12 mouse cellular contexts compared by ENCODE assay signal in genomic region chr6:84209736-84210434, GRCm38 (mm10).
DNase-seq lines count a peak whose midpoint lies in the region; ATAC-seq lines count a peak whose summit lies in the region.
"Had no signal": no experiment of that assay in that cellular context is flagged by ENCODE, and none has a peak within 500 bp of the region (broad histone marks: within the 10 kb centered on the region; RNA-seq: fewer than 3 reads in every experiment).

No protein-coding gene starts in this region.

- H3K4me2 ChIP-seq in hindbrain, embryonic 15.5 days, result no peak overlapping the region
- H3K4me2 ChIP-seq in hindbrain, embryonic 11.5 days (replicated peaks; ENCODE audit: low read depth, low read length), result no peak overlapping the region
- H3K4me2 ChIP-seq: forebrain, embryonic 13.5 days; midbrain, embryonic 13.5 days had no signal

- no peaks in the 10 kb centered on the region for H3K4me1 ChIP-seq in hindbrain, embryonic 15.5 days (replicated peaks)
- H3K4me1 ChIP-seq in hindbrain, embryonic 11.5 days (replicated peaks; ENCODE audit: control insufficient read depth, insufficient read depth, low read length), result no peaks in the 10 kb centered on the region
- H3K4me1 ChIP-seq: forebrain, embryonic 13.5 days; midbrain, embryonic 13.5 days had no signal

- peak; percentile 45; the same call in 1 of the 2 replicates for ATAC-seq in hindbrain, embryonic 15.5 days (ENCODE audit: low FRiP score, low read depth)
- no peak for ATAC-seq in hindbrain, embryonic 11.5 days (ENCODE audit: low FRiP score)
- no peak for ATAC-seq in granulocyte monocyte progenitor cell, adult 5-6 weeks (replicated peaks; ENCODE audit: poor library complexity, severe bottlenecking)
- ATAC-seq: forebrain, embryonic 13.5 days; midbrain, embryonic 13.5 days had no signal

- no peak overlapping the region for H3K9ac ChIP-seq in hindbrain, embryonic 15.5 days
- no peak overlapping the region for H3K9ac ChIP-seq in hindbrain, embryonic 11.5 days (ENCODE audit: low read depth, low read length)
- H3K9ac ChIP-seq: forebrain, embryonic 13.5 days; midbrain, embryonic 13.5 days had no signal

- WGBS in hindbrain, embryonic 15.5 days, result 77% methylated on average over 13 of the region's 13 CpGs
- 86% methylated on average over 13 of the region's 13 CpGs for WGBS in hindbrain, embryonic 11.5 days

- no peak for DNase-seq in hindbrain, embryonic 11.5 days (ENCODE audit: low spot score)
- DNase-seq in urinary bladder, postnatal 14 days (ENCODE audit: low spot score), result peak; percentile 20
- no peak for DNase-seq in urinary bladder, postnatal 25 days (ENCODE audit: low spot score)
- DNase-seq in heart, postnatal 25 days (ENCODE audit: low spot score), result peak; percentile 50
- DNase-seq in Muller cell, postnatal 12 days (ENCODE audit: inconsistent ontology term), result no peak
- no peak for DNase-seq in urinary bladder, adult 2 months (ENCODE audit: low spot score)
- DNase-seq: cerebellum, adult 8-10 months; kidney, adult 9 months had no signal

- no peak overlapping the region for H3K27ac ChIP-seq in hindbrain, embryonic 15.5 days (replicated peaks)
- no peak overlapping the region for H3K27ac ChIP-seq in hindbrain, embryonic 11.5 days (ENCODE audit: low read depth, low read length)
- H3K27ac ChIP-seq: forebrain, embryonic 13.5 days; midbrain, embryonic 13.5 days had no signal

- no peak overlapping the region for H3K4me3 ChIP-seq in hindbrain, embryonic 15.5 days
- no peak overlapping the region for H3K4me3 ChIP-seq in hindbrain, embryonic 11.5 days (ENCODE audit: low read depth, low read length)
- H3K4me3 ChIP-seq: forebrain, embryonic 13.5 days; midbrain, embryonic 13.5 days had no signal

- H3K9me3 ChIP-seq in hindbrain, embryonic 15.5 days, result no peaks in the 10 kb centered on the region
- no peaks in the 10 kb centered on the region for H3K9me3 ChIP-seq in hindbrain, embryonic 11.5 days (ENCODE audit: control insufficient read depth, low read length)
- H3K9me3 ChIP-seq: forebrain, embryonic 13.5 days; midbrain, embryonic 13.5 days had no signal

- intact Hi-C loops in heart, postnatal 25 days (cut with DNase I), result no loop called here

- H3K36me3 ChIP-seq in hindbrain, embryonic 15.5 days, result no peaks in the 10 kb centered on the region
- no peaks in the 10 kb centered on the region for H3K36me3 ChIP-seq in hindbrain, embryonic 11.5 days (ENCODE audit: control insufficient read depth, insufficient read depth, low read length)
- H3K36me3 ChIP-seq: midbrain, embryonic 13.5 days had no signal

- no peaks in the 10 kb centered on the region for H3K27me3 ChIP-seq in hindbrain, embryonic 15.5 days
- no peaks in the 10 kb centered on the region for H3K27me3 ChIP-seq in hindbrain, embryonic 11.5 days (ENCODE audit: control insufficient read depth, insufficient read depth, low read length)
- H3K27me3 ChIP-seq: forebrain, embryonic 13.5 days; midbrain, embryonic 13.5 days had no signal

Comparison
In these comparisons a context has a peak if more than half of its experiments do, and no peak if none do; other contexts are left out.
1. DNase-seq: peak in urinary bladder, postnatal 14 days (single experiment) and heart, postnatal 25 days (single experiment); none in hindbrain, embryonic 11.5 days (single experiment), urinary bladder, postnatal 25 days (single experiment), Muller cell, postnatal 12 days (single experiment) and urinary bladder, adult 2 months (single experiment).